Comparison of ENCODE assay signal across 23 mouse cellular contexts in the genomic region with DNA sequence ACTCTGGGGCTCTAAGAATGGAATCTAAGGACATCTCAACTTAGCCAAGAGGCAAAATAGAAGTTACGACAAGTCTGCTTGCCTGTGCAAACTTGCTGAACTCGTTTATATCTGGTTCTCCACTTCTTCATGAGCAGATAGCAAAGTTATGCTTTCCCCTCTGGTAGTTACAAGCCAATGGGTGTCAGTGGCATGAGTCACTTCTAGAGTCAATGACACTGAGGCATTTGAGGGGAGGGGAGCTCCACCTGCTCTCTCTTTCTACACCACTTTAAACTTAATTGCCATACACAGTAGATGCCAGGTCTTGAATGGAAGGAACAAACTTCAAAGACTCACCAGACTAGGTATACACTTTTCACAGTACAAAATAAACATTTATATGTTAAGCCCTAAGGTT. TPM values are rescaled to one million over a fixed set of nuclear protein-coding genes. Genes with fewer than 3 reads are reported as not detected.
DNase-seq lines count a peak whose midpoint lies in the region; ATAC-seq and TF ChIP-seq lines count a peak whose summit lies in the region.
"Had no signal": no experiment of that assay in that cellular context is flagged by ENCODE, and none has a peak within 500 bp of the region (broad histone marks: within the 10 kb centered on the region; RNA-seq: fewer than 3 reads in every experiment).

No protein-coding gene starts in this region.

- H3K4me1 ChIP-seq in embryonic facial prominence, embryonic 11.5 days (ENCODE audit: control insufficient read depth, insufficient read depth, low read length) = no peaks in the 10 kb centered on the region
- H3K4me1 ChIP-seq in embryonic facial prominence, embryonic 10.5 days = peaks cover 6% of the 10 kb centered on the region
- H3K4me1 ChIP-seq in lung, embryonic 14.5 days (ENCODE audit: insufficient read depth) = no peaks in the 10 kb centered on the region
- peaks cover 3% of the 10 kb centered on the region; the same call in 1 of the 2 replicates for H3K4me1 ChIP-seq in lung, adult 2 months (ENCODE audit: control insufficient read depth, insufficient read depth, low read length)
- no peaks in the 10 kb centered on the region for H3K4me1 ChIP-seq in limb, embryonic 15.5 days
- no peaks in the 10 kb centered on the region for H3K4me1 ChIP-seq in stomach, embryonic 15.5 days
- H3K4me1 ChIP-seq: neural tube, embryonic 13.5 days had no signal

- TF ChIP-seq POLR2A in lung, adult 2 months (IDR thresholded peaks at IDR 0.05; ENCODE audit: borderline replicate concordance, extremely low read depth, low read depth, low read length) = no peak

- DNase-seq in embryonic facial prominence, embryonic 11.5 days (ENCODE audit: low spot score) = peak; percentile 10
- no peak for DNase-seq in embryonic facial prominence, embryonic 10.5 days (ENCODE audit: low spot score)
- DNase-seq in lung, embryonic 14.5 days = peak; percentile 44
- no peak for DNase-seq in lung, adult 2 months
- DNase-seq in thymus, postnatal 10 days (ENCODE audit: low spot score in 2 of 2) = no peak
- DNase-seq: cerebellum, adult 2 months; gastrocnemius, postnatal 25 days; kidney, adult 2 months; kidney, postnatal 25 days; layer of hippocampus, adult 9-11 months; liver; liver, postnatal 0 days; right cerebral cortex, postnatal 25 days; thymus, postnatal 4 days had no signal

- H3K9me3 ChIP-seq in embryonic facial prominence, embryonic 11.5 days (replicated peaks; ENCODE audit: control insufficient read depth, low read length) = no peaks in the 10 kb centered on the region
- H3K9me3 ChIP-seq in embryonic facial prominence, embryonic 10.5 days = no peaks in the 10 kb centered on the region
- no peaks in the 10 kb centered on the region for H3K9me3 ChIP-seq in lung, embryonic 14.5 days (ENCODE audit: low read depth, low read length)
- H3K9me3 ChIP-seq in limb, embryonic 15.5 days = no peaks in the 10 kb centered on the region
- no peaks in the 10 kb centered on the region for H3K9me3 ChIP-seq in stomach, embryonic 15.5 days
- H3K9me3 ChIP-seq: embryonic facial prominence, embryonic 13.5 days; heart, embryonic 10.5 days; midbrain, embryonic 10.5 days; neural tube, embryonic 13.5 days had no signal

- WGBS in embryonic facial prominence, embryonic 11.5 days = 88% methylated on average over 2 of the region's 2 CpGs
- 85% methylated on average over 2 of the region's 2 CpGs for WGBS in embryonic facial prominence, embryonic 10.5 days
- WGBS in lung, embryonic 14.5 days = 52% methylated on average over 2 of the region's 2 CpGs
- WGBS in lung, adult 2 months = 57% methylated on average over 2 of the region's 2 CpGs
- WGBS in limb, embryonic 15.5 days = 66% methylated on average over 2 of the region's 2 CpGs
- 66% methylated on average over 2 of the region's 2 CpGs for WGBS in stomach, embryonic 15.5 days

- H3K27ac ChIP-seq in embryonic facial prominence, embryonic 11.5 days (replicated peaks; ENCODE audit: low read depth, low read length) = no peak overlapping the region
- no peak overlapping the region for H3K27ac ChIP-seq in embryonic facial prominence, embryonic 10.5 days (replicated peaks)
- H3K27ac ChIP-seq in lung, embryonic 14.5 days (ENCODE audit: low read depth) = no peak overlapping the region
- no peak overlapping the region for H3K27ac ChIP-seq in limb, embryonic 15.5 days
- 0 out of 2 replicates have a peak overlapping the region, but pooled peaks have one; percentile 21 for H3K27ac ChIP-seq in stomach, embryonic 15.5 days
- H3K27ac ChIP-seq: embryonic facial prominence, embryonic 13.5 days; heart, embryonic 10.5 days; hindbrain, embryonic 14.5 days; midbrain, embryonic 10.5 days; neural tube, embryonic 13.5 days had no signal

- H3K4me3 ChIP-seq in embryonic facial prominence, embryonic 11.5 days (ENCODE audit: low read depth, low read length) = no peak overlapping the region
- no peak overlapping the region for H3K4me3 ChIP-seq in embryonic facial prominence, embryonic 10.5 days
- no peak overlapping the region for H3K4me3 ChIP-seq in lung, embryonic 14.5 days (ENCODE audit: low read depth, low read length)
- H3K4me3 ChIP-seq in lung, adult 2 months (replicated peaks; ENCODE audit: extremely low read depth, low read depth, low read length) = no peak overlapping the region
- H3K4me3 ChIP-seq in limb, embryonic 15.5 days = no peak overlapping the region
- H3K4me3 ChIP-seq in stomach, embryonic 15.5 days (replicated peaks) = no peak overlapping the region
- H3K4me3 ChIP-seq: embryonic facial prominence, embryonic 13.5 days; heart, embryonic 10.5 days; midbrain, embryonic 10.5 days; neural tube, embryonic 13.5 days had no signal

- H3K4me2 ChIP-seq in embryonic facial prominence, embryonic 11.5 days (ENCODE audit: low read depth, low read length) = no peak overlapping the region
- H3K4me2 ChIP-seq in lung, embryonic 14.5 days = no peak overlapping the region
- H3K4me2 ChIP-seq in limb, embryonic 15.5 days = no peak overlapping the region
- no peak overlapping the region for H3K4me2 ChIP-seq in stomach, embryonic 15.5 days
- H3K4me2 ChIP-seq: embryonic facial prominence, embryonic 13.5 days; hindbrain, embryonic 14.5 days; neural tube, embryonic 13.5 days had no signal

- no peaks in the 10 kb centered on the region for H3K36me3 ChIP-seq in embryonic facial prominence, embryonic 11.5 days (replicated peaks; ENCODE audit: control insufficient read depth, insufficient read depth, low read depth, low read length)
- no peaks in the 10 kb centered on the region for H3K36me3 ChIP-seq in embryonic facial prominence, embryonic 10.5 days (replicated peaks)
- H3K36me3 ChIP-seq in lung, embryonic 14.5 days (ENCODE audit: insufficient read depth) = no peaks in the 10 kb centered on the region
- H3K36me3 ChIP-seq in limb, embryonic 15.5 days = no peaks in the 10 kb centered on the region
- no peaks in the 10 kb centered on the region for H3K36me3 ChIP-seq in stomach, embryonic 15.5 days
- H3K36me3 ChIP-seq: embryonic facial prominence, embryonic 13.5 days; heart, embryonic 10.5 days; midbrain, embryonic 10.5 days; neural tube, embryonic 13.5 days had no signal

- no peak overlapping the region for H3K9ac ChIP-seq in embryonic facial prominence, embryonic 11.5 days (replicated peaks; ENCODE audit: low read length)
- H3K9ac ChIP-seq in lung, embryonic 14.5 days = no peak overlapping the region
- H3K9ac ChIP-seq in limb, embryonic 15.5 days = no peak overlapping the region
- no peak overlapping the region for H3K9ac ChIP-seq in stomach, embryonic 15.5 days
- H3K9ac ChIP-seq: embryonic facial prominence, embryonic 13.5 days; hindbrain, embryonic 14.5 days; liver, postnatal 0 days; neural tube, embryonic 13.5 days had no signal

- ATAC-seq in embryonic facial prominence, embryonic 11.5 days (replicated peaks; ENCODE audit: insufficient number of reproducible peaks, low FRiP score, low TSS enrichment, low read depth) = no peak
- ATAC-seq in lung, embryonic 14.5 days (ENCODE audit: insufficient read depth) = peak; percentile 31; the same call in 1 of the 2 replicates
- ATAC-seq in limb, embryonic 15.5 days (ENCODE audit: insufficient number of reproducible peaks, low FRiP score, low TSS enrichment, low read depth) = peak; percentile 44; the same call in 1 of the 2 replicates
- ATAC-seq in stomach, embryonic 15.5 days (ENCODE audit: insufficient read depth, low FRiP score, low read depth) = no peak
- no peak for ATAC-seq in CD4-positive, CD25-positive, alpha-beta regulatory T cell, adult 4 months
- ATAC-seq: activated CD4-positive, CD25-positive, alpha-beta regulatory T cell, adult 4 months; liver, postnatal 0 days had no signal

- no peaks in the 10 kb centered on the region for H3K27me3 ChIP-seq in embryonic facial prominence, embryonic 11.5 days (ENCODE audit: control insufficient read depth, insufficient read depth, low read length)
- no peaks in the 10 kb centered on the region for H3K27me3 ChIP-seq in embryonic facial prominence, embryonic 10.5 days (replicated peaks; ENCODE audit: low read depth, poor library complexity, severe bottlenecking)
- H3K27me3 ChIP-seq in lung, embryonic 14.5 days (ENCODE audit: insufficient read depth, low read length) = no peaks in the 10 kb centered on the region
- no peaks in the 10 kb centered on the region for H3K27me3 ChIP-seq in limb, embryonic 15.5 days
- no peaks in the 10 kb centered on the region for H3K27me3 ChIP-seq in stomach, embryonic 15.5 days (replicated peaks)
- H3K27me3 ChIP-seq: embryonic facial prominence, embryonic 13.5 days; neural tube, embryonic 13.5 days had no signal

- TF ChIP-seq CTCF in lung, embryonic 14.5 days (IDR thresholded peaks at IDR 0.05; ENCODE audit: low read depth) = no peak
- no peak for TF ChIP-seq CTCF in lung, adult 2 months (IDR thresholded peaks at IDR 0.05; ENCODE audit: insufficient read depth, low read length)

RNA-seq across cellular contexts. Expression of a gene that starts 38.4 kb away (rescaled TPM):
- 1.1 and 1.2 TPM in 2 replicates for polyA plus RNA-seq in embryonic facial prominence, embryonic 11.5 days (2014; fragmentation: Nextera tagmentation; extraction: Ambion mirVana)
- 0.43 and 0.55 TPM in 2 replicates for polyA plus RNA-seq in embryonic facial prominence, embryonic 10.5 days (2016; fragmentation: Nextera tagmentation; extraction: Ambion mirVana)
- polyA plus RNA-seq in lung, embryonic 14.5 days (2014; fragmentation: Nextera tagmentation; extraction: Ambion mirVana) = 1.8 and 2.6 TPM in 2 replicates
- polyA plus RNA-seq in lung, adult 2 months (2012; rRNA removed) = 7.8 and 12.3 TPM in 2 replicates
- polyA plus RNA-seq in limb, embryonic 15.5 days (2015; fragmentation: Nextera tagmentation; extraction: Ambion mirVana) = 3.2 and 3.8 TPM in 2 replicates
- 2.2 and 2.4 TPM in 2 replicates for polyA plus RNA-seq in stomach, embryonic 15.5 days (2015; fragmentation: Nextera tagmentation; extraction: Ambion mirVana)
- polyA plus RNA-seq in CD4-positive, CD25-positive, alpha-beta regulatory T cell, adult 4 months (2017; shearing (Covaris generic)) = 1 to 10 TPM; 1.6 to 2.1 TPM

Comparison
In these comparisons a context has a peak if more than half of its experiments do, and no peak if none do; other contexts are left out.
1. DNase-seq: peak in embryonic facial prominence, embryonic 11.5 days (single experiment) and lung, embryonic 14.5 days (single experiment); none in embryonic facial prominence, embryonic 10.5 days (single experiment), lung, adult 2 months (single experiment) and thymus, postnatal 10 days (0 of 2).
2. ATAC-seq: peak in lung, embryonic 14.5 days (single experiment) and limb, embryonic 15.5 days (single experiment); none in embryonic facial prominence, embryonic 11.5 days (single experiment), stomach, embryonic 15.5 days (single experiment) and CD4-positive, CD25-positive, alpha-beta regulatory T cell, adult 4 months (single experiment).